Mouse (Mus musculus): ENCODE data around the gene Pax2. TPM values are rescaled to one million over a fixed set of nuclear protein-coding genes. Genes with fewer than 3 reads are reported as not detected.
A peak's percentile ranks its signal among the peaks of the same experiment; 100 is the strongest.

Pax2 gene
- polyA plus RNA-seq (2011; ENCODE audit: insufficient read length, low read depth, missing spikeins) = not detected in 2 replicates

- H3K4me1 ChIP-seq (ENCODE audit: control insufficient read depth, insufficient read depth, low read length) = 0 out of 2 replicates have a peak, but pooled peaks cover 4% of the 10 kb centered on the region
Observed at GRCm38 (mm10) chr19:44755693-44756420, at the start of gene Pax2. Gene Pax2 (plus strand): TSS chr19:44756045.

GRCm38 (mm10) chr19:44708885-44709284, 47.0 kb upstream of the Pax2 start:
- Histone ChIP-seq H3K4me3 (ENCODE audit: insufficient read depth, low read length) (no peak overlapping the region), H3K27ac (ENCODE audit: insufficient read depth, low read length) (no peak overlapping the region), H3K4me1 (ENCODE audit: control insufficient read depth, insufficient read depth, low read length) (peaks cover 5% of the 10 kb centered on the region)
- TF ChIP-seq CTCF (IDR thresholded peaks at IDR 0.05; ENCODE audit: borderline replicate concordance, insufficient read depth, low read length) (no peak), POLR2A (IDR thresholded peaks at IDR 0.05; ENCODE audit: low read depth, low read length) (no peak)

More at GRCm38 (mm10) chr19:44755693-44756420, at the start of gene Pax2:
- TF ChIP-seq CTCF (IDR thresholded peaks at IDR 0.05; ENCODE audit: borderline replicate concordance, insufficient read depth, low read length) = no peak
- Histone ChIP-seq H3K4me3 (ENCODE audit: insufficient read depth, low read length) (peak within 1 kb of the TSS; percentile 28), H3K27ac (ENCODE audit: insufficient read depth, low read length) (no peak within 1 kb of the TSS)

- H3K27ac ChIP-seq (ENCODE audit: insufficient read depth, low read length) = no peak overlapping the region
- H3K4me1 ChIP-seq (ENCODE audit: control insufficient read depth, insufficient read depth, low read length) = no peaks in the 10 kb centered on the region
- no peak overlapping the region for H3K4me3 ChIP-seq (ENCODE audit: insufficient read depth, low read length)
- no peak for TF ChIP-seq POLR2A (IDR thresholded peaks at IDR 0.05; ENCODE audit: low read depth, low read length)
- no peak for TF ChIP-seq CTCF (IDR thresholded peaks at IDR 0.05; ENCODE audit: borderline replicate concordance, insufficient read depth, low read length)
Observed at GRCm38 (mm10) chr19:44716731-44717600, 38.9 kb upstream of the Pax2 start.

GRCm38 (mm10) chr19:44719292-44720193, 36.3 kb upstream of the Pax2 start:
- TF ChIP-seq CTCF (IDR thresholded peaks at IDR 0.05; ENCODE audit: borderline replicate concordance, insufficient read depth, low read length) = no peak
- TF ChIP-seq POLR2A (IDR thresholded peaks at IDR 0.05; ENCODE audit: low read depth, low read length) = no peak
- 0 out of 2 replicates have a peak, but pooled peaks cover 2% of the 10 kb centered on the region for H3K4me1 ChIP-seq (ENCODE audit: control insufficient read depth, insufficient read depth, low read length)
- H3K4me3 ChIP-seq (ENCODE audit: insufficient read depth, low read length) = no peak overlapping the region
- H3K27ac ChIP-seq (ENCODE audit: insufficient read depth, low read length) = no peak overlapping the region

- H3K27ac ChIP-seq (ENCODE audit: insufficient read depth, low read length) = no peak overlapping the region
- H3K4me3 ChIP-seq (ENCODE audit: insufficient read depth, low read length) = 0 out of 2 replicates have a peak overlapping the region, but pooled peaks have one; percentile 12
- 0 out of 2 replicates have a peak, but pooled peaks cover 2% of the 10 kb centered on the region for H3K4me1 ChIP-seq (ENCODE audit: control insufficient read depth, insufficient read depth, low read length)
- TF ChIP-seq CTCF (IDR thresholded peaks at IDR 0.05; ENCODE audit: borderline replicate concordance, insufficient read depth, low read length) = no peak
- TF ChIP-seq POLR2A (IDR thresholded peaks at IDR 0.05; ENCODE audit: low read depth, low read length) = no peak
Observed at GRCm38 (mm10) chr19:44720194-44720521, 35.7 kb upstream of the Pax2 start.

- Histone ChIP-seq H3K4me1 (ENCODE audit: control insufficient read depth, insufficient read depth, low read length) (0 out of 2 replicates have a peak, but pooled peaks cover 2% of the 10 kb centered on the region), H3K4me3 (ENCODE audit: insufficient read depth, low read length) (no peak overlapping the region), H3K27ac (ENCODE audit: insufficient read depth, low read length) (no peak overlapping the region)
- TF ChIP-seq CTCF (IDR thresholded peaks at IDR 0.05; ENCODE audit: borderline replicate concordance, insufficient read depth, low read length) (no peak), POLR2A (IDR thresholded peaks at IDR 0.05; ENCODE audit: low read depth, low read length) (no peak)
Observed at GRCm38 (mm10) chr19:44723611-44724440, 32.0 kb upstream of the Pax2 start.

- H3K27ac ChIP-seq (ENCODE audit: insufficient read depth, low read length) = no peak overlapping the region
- H3K4me3 ChIP-seq (ENCODE audit: insufficient read depth, low read length) = peak overlapping the region; percentile 21; the same call in 1 of the 2 replicates
- TF ChIP-seq CTCF (IDR thresholded peaks at IDR 0.05; ENCODE audit: borderline replicate concordance, insufficient read depth, low read length) (no peak), POLR2A (IDR thresholded peaks at IDR 0.05; ENCODE audit: low read depth, low read length) (no peak)
- H3K4me1 ChIP-seq (ENCODE audit: control insufficient read depth, insufficient read depth, low read length) = 0 out of 2 replicates have a peak, but pooled peaks cover 2% of the 10 kb centered on the region
Observed at GRCm38 (mm10) chr19:44725951-44726791, 29.7 kb upstream of the Pax2 start.

GRCm38 (mm10) chr19:44734116-44734515, 21.7 kb upstream of the Pax2 start:
- Histone ChIP-seq H3K4me1 (ENCODE audit: control insufficient read depth, insufficient read depth, low read length) (no peaks in the 10 kb centered on the region), H3K4me3 (ENCODE audit: insufficient read depth, low read length) (no peak overlapping the region), H3K27ac (ENCODE audit: insufficient read depth, low read length) (no peak overlapping the region)
- TF ChIP-seq POLR2A (IDR thresholded peaks at IDR 0.05; ENCODE audit: low read depth, low read length) (no peak), CTCF (IDR thresholded peaks at IDR 0.05; ENCODE audit: borderline replicate concordance, insufficient read depth, low read length) (no peak)
